Mouse (Mus musculus) kidney, adult 2 months (tissue): ENCODE data around the gene 2810408A11Rik. TPM values are rescaled to one million over a fixed set of nuclear protein-coding genes. Genes with fewer than 3 reads are reported as not detected.

ENCODE experiments used
- DNase-seq: peaks from one replicate; pipeline ENCODE4 v3.0.0; 2021
- H3K27ac ChIP-seq: fragments of 200-500 bp; 2 replicates; pipeline ENCODE4 v1.5.1; 2012; ENCODE audit warnings: low read depth, low read length, control low read depth, inconsistent platforms; ENCODE audit not compliant: insufficient read depth
- H3K27me3 ChIP-seq: fragments of 200-500 bp; replicated peaks from 2 replicates; pipeline ENCODE4 v1.6.1; 2012; ENCODE audit warnings: mild to moderate bottlenecking, moderate library complexity, low read length, inconsistent platforms; ENCODE audit not compliant: control insufficient read depth, insufficient read depth
- H3K36me3 ChIP-seq: fragments of 200-500 bp; 2 replicates; pipeline ENCODE4 v1.6.1; 2012; ENCODE audit warnings: mild to moderate bottlenecking, moderate library complexity, low read length, inconsistent platforms; ENCODE audit not compliant: control insufficient read depth, insufficient read depth
- H3K4me1 ChIP-seq: fragments of 200-500 bp; 2 replicates; pipeline ENCODE4 v1.6.1; 2011; ENCODE audit warnings: low read length; ENCODE audit not compliant: control insufficient read depth, insufficient read depth
- H3K4me3 ChIP-seq: fragments of 200-500 bp; 2 replicates; pipeline ENCODE4 v1.5.1; 2011; ENCODE audit warnings: mild to moderate bottlenecking, low read depth, low read length, control low read depth; ENCODE audit not compliant: insufficient read depth
- CTCF ChIP-seq: fragments of 200-500 bp; conservative IDR thresholded peaks from 2 replicates; pipeline ENCODE4 v1.5.1; 2011; ENCODE audit warnings: low read depth, mild to moderate bottlenecking, control low read depth, low read length, moderate library complexity, mixed read lengths; ENCODE audit not compliant: insufficient read depth, insufficient read length
- POLR2A ChIP-seq: fragments of 200-500 bp; IDR thresholded peaks from one replicate; pipeline ENCODE4 v1.6.1; 2011; ENCODE audit warnings: low read depth, low read length, control low read depth
- WGBS: fragments of 180-500 bp; shearing (Covaris S2); methylation state at CpG from one replicate; pipeline ENCODE4 v1.1.7; 2018; 5-methylcytosine and 5-hydroxymethylcytosine counted together
- polyA plus RNA-seq: library from polyadenylated mRNA; depleted of rRNA; stranded (reverse); fragments of >200 nt; gene quantifications from 2 replicates; pipeline ENCODE4 v1.2.3, GENCODE M21; 2012

Gene 2810408A11Rik
- polyA plus RNA-seq, 1 experiment = 0.99 TPM

GRCm38 (mm10) chr11:69915667-69916627, 15.2 kb upstream of the 2810408A11Rik start:
- no peak overlapping the region for H3K4me3 ChIP-seq

GRCm38 (mm10) chr11:69914917-69915430, 14.2 kb upstream of the 2810408A11Rik start:
- no peak for DNase-seq
- Histone ChIP-seq H3K27me3 (no peaks in the 10 kb centered on the region), H3K27ac (no peak overlapping the region), H3K4me3 (peak overlapping the region; percentile 98), H3K36me3 (peaks cover 9% of the 10 kb centered on the region; the same call in 1 of the 2 replicates), H3K4me1 (peaks cover 17% of the 10 kb centered on the region)
- WGBS = 36% methylated on average over 9 of the region's 9 CpGs
- TF ChIP-seq CTCF (no peak), POLR2A (no peak)

More at GRCm38 (mm10) chr11:69915667-69916627, 15.2 kb upstream of the 2810408A11Rik start:
- TF ChIP-seq POLR2A (no peak), CTCF (no peak)
- Histone ChIP-seq H3K36me3 (peaks cover 9% of the 10 kb centered on the region; the same call in 1 of the 2 replicates), H3K4me1 (peaks cover 17% of the 10 kb centered on the region), H3K27ac (no peak overlapping the region), H3K27me3 (no peaks in the 10 kb centered on the region)
- DNase-seq = no peak
- WGBS = 57% methylated on average over 5 of the region's 5 CpGs

DNA sequence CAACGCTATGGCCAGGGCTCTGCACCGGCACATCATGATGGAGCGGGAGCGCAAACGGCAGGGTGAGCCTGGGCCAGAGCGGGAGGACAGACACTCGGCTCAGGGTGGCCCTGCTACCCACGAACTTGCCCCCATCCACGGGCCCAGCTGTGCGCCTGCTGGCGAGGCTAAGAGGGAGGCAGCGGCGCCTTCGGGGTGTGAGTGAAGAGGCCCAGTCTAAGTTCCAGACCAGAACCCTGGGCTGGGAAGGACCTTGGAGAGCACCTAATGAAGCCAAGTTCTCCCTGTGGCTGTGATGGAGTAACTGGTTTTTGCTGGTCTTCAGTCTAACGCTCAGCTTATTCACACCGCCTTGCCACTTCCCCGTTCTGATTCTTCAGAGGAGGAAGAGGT, 13.6 kb upstream of the 2810408A11Rik start:
- Histone ChIP-seq H3K27ac (peak overlapping the region; percentile 65), H3K4me3 (peak overlapping the region; percentile 98), H3K36me3 (peaks cover 9% of the 10 kb centered on the region; the same call in 1 of the 2 replicates), H3K4me1 (peaks cover 17% of the 10 kb centered on the region), H3K27me3 (no peaks in the 10 kb centered on the region)
- TF ChIP-seq CTCF (no peak), POLR2A (no peak)
- no peak for DNase-seq
- 1% methylated on average over 17 of the region's 17 CpGs for WGBS

GRCm38 (mm10) chr11:69913554-69914371, 13.0 kb upstream of the 2810408A11Rik start, which contains the start of gene Gps2:
Gene Gps2, plus strand, starts transcription at chr11:69913888.
- TF ChIP-seq CTCF (no peak), POLR2A (peak; percentile 53)
- WGBS = 2% methylated on average over 61 of the region's 61 CpGs

GRCm38 (mm10) chr11:69912716-69913530, 12.1 kb upstream of the 2810408A11Rik start:
- Histone ChIP-seq H3K27ac (0 out of 2 replicates have a peak overlapping the region, but pooled peaks have one; percentile 6), H3K4me1 (peaks cover 21% of the 10 kb centered on the region), H3K27me3 (no peaks in the 10 kb centered on the region), H3K4me3 (peak overlapping the region; percentile 54), H3K36me3 (peaks cover 7% of the 10 kb centered on the region; the same call in 1 of the 2 replicates)
- 72% methylated on average over 15 of the region's 15 CpGs for WGBS
- DNase-seq = no peak
- no peak for TF ChIP-seq CTCF
- no peak for TF ChIP-seq POLR2A

More at GRCm38 (mm10) chr11:69913554-69914371, 13.0 kb upstream of the 2810408A11Rik start, which contains the start of gene Gps2:
- peak; percentile 96 for DNase-seq
- Histone ChIP-seq H3K27me3 (no peaks in the 10 kb centered on the region), H3K27ac (peak within 1 kb of the TSS; percentile 65), H3K36me3 (peaks cover 9% of the 10 kb centered on the region; the same call in 1 of the 2 replicates), H3K4me1 (peaks cover 17% of the 10 kb centered on the region), H3K4me3 (peak within 1 kb of the TSS; percentile 98)

- Histone ChIP-seq H3K4me1 (peaks cover 25% of the 10 kb centered on the region), H3K27ac (peak overlapping the region; percentile 81), H3K27me3 (no peaks in the 10 kb centered on the region), H3K36me3 (peaks cover 5% of the 10 kb centered on the region; the same call in 1 of the 2 replicates), H3K4me3 (peak overlapping the region; percentile 37)
- TF ChIP-seq POLR2A (no peak), CTCF (no peak)
- DNase-seq = no peak
- WGBS = 70% methylated on average over 6 of the region's 6 CpGs
These were observed 10.9 kb upstream of the 2810408A11Rik start for GRCm38 (mm10) chr11:69911701-69912100.
